Mouse (Mus musculus) lung, postnatal 0 days (tissue): Measurements from ENCODE around the gene Cd163.

Experiments used
- CTCF ChIP-seq: IDR thresholded peaks from 2 replicates; pipeline ENCODE4 v1.5.1; 2016; ENCODE audit warnings: antibody characterized with exemption, mild to moderate bottlenecking
- EP300 ChIP-seq: IDR thresholded peaks from 2 replicates; pipeline ENCODE4 v1.6.1; 2016; ENCODE audit warnings: antibody characterized with exemption, mild to moderate bottlenecking, control low read depth

DNA sequence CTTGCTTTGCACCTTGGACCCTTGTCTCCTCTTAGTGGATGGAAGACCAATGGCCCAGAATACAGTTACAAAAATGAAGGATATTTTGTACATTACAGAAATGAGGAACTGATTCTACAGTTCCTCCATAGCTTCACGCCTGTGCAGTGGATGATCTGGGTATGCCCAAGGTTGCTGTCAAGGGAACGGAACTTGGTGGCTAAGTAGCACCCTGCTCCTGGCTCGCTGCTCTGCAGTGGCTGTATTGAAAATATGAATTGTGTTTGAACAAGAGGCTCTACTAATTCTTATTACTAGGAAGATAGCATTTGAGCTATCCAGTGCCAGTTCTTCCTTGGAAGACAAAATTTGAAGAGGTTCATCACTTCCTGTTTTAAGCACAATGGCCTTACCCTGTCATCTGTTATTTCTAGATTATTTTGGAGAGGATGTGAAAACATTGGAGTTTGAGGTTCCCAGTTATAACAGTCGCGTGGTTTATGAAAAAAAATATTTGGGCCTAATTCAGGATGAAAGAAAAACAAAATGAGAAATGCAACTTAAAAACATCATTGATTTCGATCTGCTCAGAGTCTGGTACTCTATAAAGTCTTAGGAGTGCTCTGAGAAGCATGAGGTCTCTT is 69.2 kb downstream of the Cd163 start:
- TF ChIP-seq CTCF, result no peak
- TF ChIP-seq EP300, result no peak
